Mouse (Mus musculus): ENCODE data around the gene Etl4.

GRCm38 (mm10) chr2:20523636-20524035 is 614.1 kb downstream of the Etl4 start:
- TF ChIP-seq POLR2A (IDR thresholded peaks at IDR 0.05; ENCODE audit: insufficient read depth, low read depth, low read length) = no peak
- TF ChIP-seq CTCF (IDR thresholded peaks at IDR 0.05) = no peak
- no peak for TF ChIP-seq EP300 (IDR thresholded peaks at IDR 0.05; ENCODE audit: insufficient read depth, low read depth, low read length)

Data from heart, adult 2 months (tissue).